ENCODE assay signal across 1 mouse cellular context in the genomic region with DNA sequence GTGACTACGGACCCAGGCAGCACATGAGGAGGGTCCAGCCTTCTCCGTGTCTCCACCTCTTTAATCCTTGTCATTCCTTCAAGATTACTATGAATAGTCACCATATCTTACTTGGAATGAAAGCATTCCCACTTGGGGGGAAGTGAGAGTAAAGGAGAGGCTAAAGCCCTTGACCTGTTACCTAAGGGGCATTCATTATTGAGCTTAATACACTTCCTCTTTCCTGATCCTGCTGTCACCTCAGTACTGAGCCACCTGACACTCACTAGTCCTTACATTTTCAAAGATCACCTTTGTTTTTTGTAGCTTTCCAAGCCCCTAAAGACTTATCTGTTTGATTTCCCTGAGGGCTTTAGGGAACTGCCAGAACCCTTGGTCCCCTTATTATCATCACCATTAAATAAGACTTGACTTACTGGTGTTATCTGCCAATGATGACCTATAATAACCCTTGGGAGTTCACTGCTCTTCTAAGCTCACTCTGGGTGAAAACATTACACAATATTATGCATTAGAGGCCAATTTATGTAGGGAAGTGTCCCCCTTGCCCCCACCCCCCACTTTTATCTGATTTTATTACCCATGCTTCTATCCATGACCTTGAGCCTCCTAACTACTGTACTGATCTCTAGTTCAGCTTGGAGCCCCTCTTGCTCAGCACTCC.
TF ChIP-seq lines count a peak whose summit lies in the region.

No protein-coding gene starts in this region.

TF ChIP-seq in MEL, 35 proteins besides CTCF, POLR2A, EP300 and RAD21:
- TF ChIP-seq GATA1 (IDR thresholded peaks at IDR 0.05; ENCODE audit: low read depth, low read length) (peak; percentile 39), RCOR1 (IDR thresholded peaks at IDR 0.05; ENCODE audit: low read depth, low read length) (no peak; the same call in 1 of the 2 replicates), TBP (IDR thresholded peaks at IDR 0.05; ENCODE audit: low read depth, low read length) (no peak)
